Mouse (Mus musculus) CH12.LX (cell line): Measurements from ENCODE around the gene Trmt61a. TPM values are rescaled to one million over a fixed set of nuclear protein-coding genes. Genes with fewer than 3 reads are reported as not detected.

Source experiments
- DNase-seq: peaks from one replicate; pipeline ENCODE4 v3.0.0-alpha.2; 2013; ENCODE audit errors: extremely low read depth
- H3K27ac ChIP-seq: 2 replicates; pipeline ENCODE4 v1.5.1; 2012; ENCODE audit warnings: low read depth, mild to moderate bottlenecking, control low read depth, moderate library complexity; ENCODE audit not compliant: insufficient read depth
- H3K27me3 ChIP-seq: replicated peaks from 2 replicates; pipeline ENCODE3; 2012; ENCODE audit warnings: inconsistent platforms
- H3K36me3 ChIP-seq, 2 experiments: replicated peaks in 1 of 2; 2 replicates each; pipeline versions ENCODE3 to v1.6.1; 2012; ENCODE audit warnings: inconsistent platforms in 1 of 2, low read length in 1 of 2, mild to moderate bottlenecking in 1 of 2, mixed read lengths in 1 of 2, moderate library complexity in 1 of 2; ENCODE audit not compliant: control insufficient read depth in 1 of 2, insufficient read depth in 1 of 2
- H3K4me1 ChIP-seq, 2 experiments: 2 replicates each; pipeline ENCODE4 v1.6.1; 2012; ENCODE audit warnings: inconsistent platforms in 1 of 2, moderate library complexity in 1 of 2; ENCODE audit not compliant: insufficient read depth in 2 of 2, control insufficient read depth in 1 of 2
- H3K4me2 ChIP-seq: 2 replicates; pipeline ENCODE4 v1.6.1; 2012; ENCODE audit warnings: low read depth, mild to moderate bottlenecking, control low read depth; ENCODE audit not compliant: poor library complexity, insufficient read depth, severe bottlenecking
- H3K4me3 ChIP-seq, 3 experiments: fragments of 150-350 bp in 1 of 3; sonication (generic) in 1 of 3; replicated peaks in 1 of 3; 2 replicates each; pipeline versions ENCODE3 to v1.5.1; 2011 to 2012; ENCODE audit warnings: low read depth in 2 of 3, low read length in 2 of 3, mild to moderate bottlenecking in 2 of 3, moderate library complexity in 2 of 3, control low read depth in 1 of 3, improper control_type of control experiment in 1 of 3, inconsistent platforms in 1 of 3, mixed read lengths in 1 of 3; ENCODE audit not compliant: poor library complexity in 1 of 3
- H3K79me2 ChIP-seq: replicated peaks from 2 replicates; pipeline ENCODE4 v1.6.1; 2012; ENCODE audit warnings: mild to moderate bottlenecking, moderate library complexity; ENCODE audit not compliant: control insufficient read depth, poor library complexity, insufficient read depth, severe bottlenecking; ENCODE audit errors: extremely low read depth
- H3K9ac ChIP-seq: 2 replicates; pipeline ENCODE4 v1.6.1; 2012; ENCODE audit warnings: low read depth, mild to moderate bottlenecking, control low read depth, moderate library complexity; ENCODE audit not compliant: insufficient read depth
- H3K9me3 ChIP-seq: replicated peaks from 2 replicates; pipeline ENCODE3; 2012; ENCODE audit warnings: low read length, inconsistent platforms, mixed read lengths
- CHD2 ChIP-seq: IDR thresholded peaks from 2 replicates; pipeline ENCODE4 v1.6.1; 2011; ENCODE audit warnings: low read length, improper control_type of control experiment
- CTCF ChIP-seq, 2 experiments: IDR thresholded peaks in 1 of 2; conservative IDR thresholded peaks in 1 of 2; 2 replicates each; pipeline ENCODE4 v1.5.1; 2011 to 2012; ENCODE audit warnings: low read depth in 2 of 2, low read length in 2 of 2, improper control_type of control experiment in 1 of 2, inconsistent platforms in 1 of 2, mild to moderate bottlenecking in 1 of 2, moderate library complexity in 1 of 2
- EP300 ChIP-seq: IDR thresholded peaks from 2 replicates; pipeline ENCODE4 v1.6.1; 2011; ENCODE audit warnings: low read length, improper control_type of control experiment
- HCFC1 ChIP-seq: IDR thresholded peaks from 2 replicates; pipeline ENCODE4 v1.6.1; 2012; ENCODE audit warnings: low read depth, mild to moderate bottlenecking, inconsistent platforms, low read length, improper control_type of control experiment
- IRF4 ChIP-seq: IDR thresholded peaks from 2 replicates; pipeline ENCODE4 v1.6.1; 2014; ENCODE audit warnings: low read depth, mild to moderate bottlenecking, inconsistent platforms, low read length, improper control_type of control experiment
- JUND ChIP-seq: conservative IDR thresholded peaks from 2 replicates; pipeline ENCODE4 v1.6.1; 2011; ENCODE audit warnings: low read depth, low read length, improper control_type of control experiment
- KAT2A ChIP-seq: IDR thresholded peaks from 2 replicates; pipeline ENCODE4 v1.6.1; 2012; ENCODE audit warnings: low read length, improper control_type of control experiment, inconsistent platforms; ENCODE audit not compliant: insufficient replicate concordance
- MAX ChIP-seq: IDR thresholded peaks from 2 replicates; pipeline ENCODE4 v1.6.1; 2011; ENCODE audit warnings: low read length, improper control_type of control experiment
- MAZ ChIP-seq: IDR thresholded peaks from 2 replicates; pipeline ENCODE4 v1.6.1; 2012; ENCODE audit warnings: low read depth, mild to moderate bottlenecking, inconsistent platforms, low read length, improper control_type of control experiment, moderate library complexity
- MEF2A ChIP-seq: IDR thresholded peaks from 2 replicates; pipeline ENCODE4 v1.6.1; 2014; ENCODE audit warnings: low read depth, mild to moderate bottlenecking, inconsistent platforms, low read length, improper control_type of control experiment, borderline replicate concordance
- MYC ChIP-seq: IDR thresholded peaks from 2 replicates; pipeline ENCODE4 v1.6.1; 2011; ENCODE audit warnings: low read depth, mild to moderate bottlenecking, improper control_type of control experiment, low read length
- NRF1 ChIP-seq: IDR thresholded peaks from 2 replicates; pipeline ENCODE4 v1.6.1; 2014; ENCODE audit warnings: low read depth, mild to moderate bottlenecking, inconsistent platforms, low read length, improper control_type of control experiment, moderate library complexity
- POLR2A ChIP-seq: IDR thresholded peaks from 2 replicates; pipeline ENCODE4 v1.6.1; 2011; ENCODE audit warnings: low read depth, mild to moderate bottlenecking, improper control_type of control experiment, low read length
- POLR2AphosphoS2 ChIP-seq: IDR thresholded peaks from 2 replicates; pipeline ENCODE4 v1.6.1; 2011; ENCODE audit warnings: low read depth, low read length, improper control_type of control experiment
- RAD21 ChIP-seq: IDR thresholded peaks from 2 replicates; pipeline ENCODE4 v1.6.1; 2011; ENCODE audit warnings: low read depth, mild to moderate bottlenecking, low read length, improper control_type of control experiment, moderate library complexity
- RCOR1 ChIP-seq: conservative IDR thresholded peaks from 2 replicates; pipeline ENCODE4 v1.6.1; 2012; ENCODE audit warnings: low read depth, mild to moderate bottlenecking, inconsistent platforms, low read length, improper control_type of control experiment
- SIN3A ChIP-seq: IDR thresholded peaks from 2 replicates; pipeline ENCODE4 v1.6.1; 2012; ENCODE audit warnings: low read length, improper control_type of control experiment, inconsistent platforms
- SMC3 ChIP-seq: IDR thresholded peaks from 2 replicates; pipeline ENCODE4 v1.6.1; 2011; ENCODE audit warnings: low read depth, low read length, improper control_type of control experiment
- TBP ChIP-seq: conservative IDR thresholded peaks from 2 replicates; pipeline ENCODE4 v1.6.1; 2011; ENCODE audit warnings: low read depth, low read length, improper control_type of control experiment
- TCF12 ChIP-seq: IDR thresholded peaks from 2 replicates; pipeline ENCODE4 v1.6.1; 2014; ENCODE audit warnings: low read depth, mild to moderate bottlenecking, inconsistent platforms, low read length, improper control_type of control experiment
- USF1 ChIP-seq: IDR thresholded peaks from 2 replicates; pipeline ENCODE4 v1.6.1; 2014; ENCODE audit warnings: low read depth, mild to moderate bottlenecking, inconsistent platforms, low read length, improper control_type of control experiment
- ZC3H11A ChIP-seq: IDR thresholded peaks from 2 replicates; pipeline ENCODE4 v1.6.1; 2012; ENCODE audit warnings: low read depth, mild to moderate bottlenecking, inconsistent platforms, low read length, improper control_type of control experiment
- ZKSCAN1 ChIP-seq: IDR thresholded peaks from 2 replicates; pipeline ENCODE4 v1.6.1; 2012; ENCODE audit warnings: low read depth, inconsistent platforms, low read length, improper control_type of control experiment, borderline replicate concordance
- ZNF384 ChIP-seq: IDR thresholded peaks from 2 replicates; pipeline ENCODE4 v1.6.1; 2012; ENCODE audit warnings: low read depth, low read length, improper control_type of control experiment, inconsistent platforms
- dilution Hi-C: fragments of 300-500 bp; cut with MboI; formaldehyde crosslinking; loops from 2 replicates; pipeline ENCODE4 v1.14.3; 2020; ENCODE audit warnings: low sequenced_read_pairs; ENCODE audit not compliant: extremely low pct_unique_long_range_greater_than_20kb, extremely low pct_ligation_motif_present
- in situ Hi-C: fragments of 300-500 bp; cut with MboI; formaldehyde crosslinking; loops from 3 replicates; pipeline ENCODE4 v1.14.3; 2019; ENCODE audit warnings: low sequenced_read_pairs, low pct_ligation_motif_present, low pct_unique_long_range_greater_than_20kb, mixed read lengths
- polyA plus RNA-seq: library from polyadenylated mRNA; unstranded; fragments of >175 nt; gene quantifications from 2 replicates; pipeline ENCODE4 v1.2.1, GENCODE M21; 2012; ENCODE audit warnings: low read depth; ENCODE audit not compliant: insufficient read length
- total RNA-seq, 2 experiments: library from RNA; depleted of rRNA; stranded (reverse); fragments of 300-350 nt in 1 of 2; fragments of >200 nt in 1 of 2; gene quantifications; 2 replicates each; pipeline ENCODE4 v1.2.3; 2012 to 2014

Trmt61a gene
- total and polyA plus RNA-seq, 3 experiments = 21.8 to 37.4 (median 34.1) TPM

- TF ChIP-seq SMC3 = peak; percentile 53
- TF ChIP-seq CTCF (conservative IDR thresholded peaks at IDR 0.05 in 1 of 2, IDR thresholded peaks at IDR 0.05 in 1 of 2; ENCODE audit: low read depth in 2 of 2, low read length in 2 of 2) = peak; percentile 34 to 66; a peak in 3 of 4 replicates
- no peak for TF ChIP-seq CHD2
- TF ChIP-seq MAX = no peak
- TF ChIP-seq RAD21 = peak; percentile 49
- TF ChIP-seq TCF12 = no peak
- TF ChIP-seq IRF4 = no peak
- no peak for TF ChIP-seq ZC3H11A
- TF ChIP-seq MYC = no peak
- no peak for TF ChIP-seq TBP
- TF ChIP-seq SIN3A = no peak
- TF ChIP-seq USF1 = no peak
- no peak for TF ChIP-seq JUND
- no peak for TF ChIP-seq ZKSCAN1
- no peak for TF ChIP-seq ZNF384
- TF ChIP-seq NRF1 = no peak
- TF ChIP-seq POLR2A = no peak
- no peak for TF ChIP-seq KAT2A
- TF ChIP-seq POLR2AphosphoS2 = no peak
- TF ChIP-seq MEF2A = no peak
- Histone ChIP-seq H3K27me3 (no peaks in the 10 kb centered on the region), H3K9ac (no peak overlapping the region), H3K4me2 (no peak overlapping the region), H3K79me2 (no peaks in the 10 kb centered on the region), H3K27ac (no peak overlapping the region), H3K4me3 (no peak overlapping the region), H3K36me3 (peaks cover 68 to 93% of the 10 kb centered on the region in 2 experiments), H3K9me3 (no peaks in the 10 kb centered on the region), H3K4me1 (no peaks in the 10 kb centered on the region)
- DNase-seq = peak; percentile 51
- dilution Hi-C loops (no loop called here), in situ Hi-C loops (no loop called here)
These were observed 29.8 kb upstream of the Trmt61a start for GRCm38 (mm10) chr12:111648061-111648645.

- H3K4me2 ChIP-seq = no peak overlapping the region
- no peak for TF ChIP-seq JUND
- TF ChIP-seq HCFC1 = no peak
- no peak for TF ChIP-seq EP300
- TF ChIP-seq RCOR1 = no peak
- no peak for TF ChIP-seq MAX
- no peak for TF ChIP-seq MAZ
- TF ChIP-seq TCF12 = no peak
- no peak for TF ChIP-seq NRF1
- dilution Hi-C loops = no loop called here
- no peak overlapping the region for H3K4me3 ChIP-seq
- no peak overlapping the region for H3K27ac ChIP-seq
- no peaks in the 10 kb centered on the region for H3K79me2 ChIP-seq
- no peaks in the 10 kb centered on the region for H3K27me3 ChIP-seq
- no peak for DNase-seq
- no peak overlapping the region for H3K9ac ChIP-seq
- peaks cover 67 to 93% of the 10 kb centered on the region in 2 experiments for H3K36me3 ChIP-seq
- no peaks in the 10 kb centered on the region for H3K4me1 ChIP-seq
- no peaks in the 10 kb centered on the region for H3K9me3 ChIP-seq
- in situ Hi-C loops = loop anchor here (10.0 kb wide), 2 partner anchors 62 to 302 kb away; partner anchors contain the start of genes Apopt1 and Bag5
These were observed 25.0 kb upstream of the Trmt61a start for GRCm38 (mm10) chr12:111652953-111653352.
